Mouse (Mus musculus): ENCODE measurements at regions not wholly inside any gene's neighbourhood (a gene's known extent, or its start where the extent isn't known, plus 50 kb on each side); places are given as distances from the start of the nearest gene placed in this dataset.

- TF ChIP-seq POLR2A (IDR thresholded peaks at IDR 0.05; ENCODE audit: low read depth, low read length) (no peak), CTCF (IDR thresholded peaks at IDR 0.05; ENCODE audit: extremely low read depth, insufficient read length, insufficient replicate concordance, low read depth, low read length) (no peak)
These were observed 69.0 kb upstream of the Rgma start for GRCm38 (mm10) chr7:73306296-73306695.
